Mouse (Mus musculus): Measurements from ENCODE around the gene Gm21976.

Gene Gm21976

GRCm38 (mm10) chr13:98279686-98280085 is at the start of gene Gm21976:
Gene Gm21976 (plus strand): TSS chr13:98279887.
- DNase-seq (ENCODE audit: low spot score in 2 of 2), result no peak

GRCm38 (mm10) chr13:98230511-98230910 is 49.2 kb upstream of the Gm21976 start:
- no peak for DNase-seq (ENCODE audit: low spot score in 2 of 2)

- DNase-seq (ENCODE audit: low spot score in 2 of 2), result no peak
Observed at GRCm38 (mm10) chr13:98235451-98235850, 44.2 kb upstream of the Gm21976 start.

GRCm38 (mm10) chr13:98239978-98240641 is 39.6 kb upstream of the Gm21976 start:
- peak in 1 of 2 experiments; percentile 86 for DNase-seq (ENCODE audit: low spot score in 2 of 2)

- DNase-seq (ENCODE audit: low spot score in 2 of 2), result no peak
Observed at GRCm38 (mm10) chr13:98241531-98242282, 38.0 kb upstream of the Gm21976 start.

- no peak for DNase-seq (ENCODE audit: low spot score in 2 of 2)
Observed at GRCm38 (mm10) chr13:98244571-98245350, 34.9 kb upstream of the Gm21976 start.

- no peak for DNase-seq (ENCODE audit: low spot score in 2 of 2)
Observed at GRCm38 (mm10) chr13:98245386-98245785, 34.3 kb upstream of the Gm21976 start.

- no peak for DNase-seq (ENCODE audit: low spot score in 2 of 2)
Observed at GRCm38 (mm10) chr13:98249594-98249993, 30.1 kb upstream of the Gm21976 start.

GRCm38 (mm10) chr13:98254921-98255320 is 24.8 kb upstream of the Gm21976 start:
- DNase-seq (ENCODE audit: low spot score in 2 of 2), result peak; percentile 59 to 75

- peak; percentile 95 to 99 for DNase-seq (ENCODE audit: low spot score in 2 of 2)
Observed at GRCm38 (mm10) chr13:98262636-98263457, 16.8 kb upstream of the Gm21976 start, which contains the start of the genes Utp15 and Ankra2. Gene Utp15 (minus strand): TSS chr13:98263041. Gene Ankra2 (plus strand): TSS chr13:98263074.

GRCm38 (mm10) chr13:98263458-98263987 is 16.2 kb upstream of the Gm21976 start:
- DNase-seq (ENCODE audit: low spot score in 2 of 2), result no peak

- no peak for DNase-seq (ENCODE audit: low spot score in 2 of 2)
Observed at GRCm38 (mm10) chr13:98264111-98264510, 15.6 kb upstream of the Gm21976 start.

GRCm38 (mm10) chr13:98274023-98274422 is 5.7 kb upstream of the Gm21976 start:
- DNase-seq (ENCODE audit: low spot score in 2 of 2), result no peak

GRCm38 (mm10) chr13:98275646-98276045 is 4.0 kb upstream of the Gm21976 start:
- DNase-seq (ENCODE audit: low spot score in 2 of 2), result no peak

- no peak for DNase-seq (ENCODE audit: low spot score in 2 of 2)
Observed at GRCm38 (mm10) chr13:98276253-98276652, 3.4 kb upstream of the Gm21976 start.

GRCm38 (mm10) chr13:98277501-98277900 is 2.2 kb upstream of the Gm21976 start:
- no peak for DNase-seq (ENCODE audit: low spot score in 2 of 2)

- no peak for DNase-seq (ENCODE audit: low spot score in 2 of 2)
Observed at GRCm38 (mm10) chr13:98280990-98281650, 1.4 kb downstream of the Gm21976 start.

- DNase-seq (ENCODE audit: low spot score in 2 of 2), result no peak
Observed at GRCm38 (mm10) chr13:98290719-98291118, 11.0 kb downstream of the Gm21976 start.

- DNase-seq (ENCODE audit: low spot score in 2 of 2), result no peak
Observed at GRCm38 (mm10) chr13:98291712-98292111, 12.0 kb downstream of the Gm21976 start.

- DNase-seq (ENCODE audit: low spot score in 2 of 2), result no peak
Observed at GRCm38 (mm10) chr13:98296072-98296471, 16.4 kb downstream of the Gm21976 start.
